Comparison of ENCODE assay signal across 8 mouse cellular contexts in genomic region chr15:85037343-85037690, GRCm38 (mm10). TPM values are rescaled to one million over a fixed set of nuclear protein-coding genes. Genes with fewer than 3 reads are reported as not detected.
DNase-seq lines count a peak whose midpoint lies in the region; ATAC-seq and TF ChIP-seq lines count a peak whose summit lies in the region.

No protein-coding gene starts in this region.

- H3K36me3 ChIP-seq in heart, embryonic 13.5 days = no peaks in the 10 kb centered on the region
- H3K36me3 ChIP-seq in ES-E14 (ENCODE audit: control insufficient read depth, insufficient read depth, low read length, poor library complexity, severe bottlenecking) = no peaks in the 10 kb centered on the region
- H3K36me3 ChIP-seq in forebrain, embryonic 16.5 days (ENCODE audit: control insufficient read depth, insufficient read depth) = no peaks in the 10 kb centered on the region
- no peaks in the 10 kb centered on the region for H3K36me3 ChIP-seq in macrophage (ENCODE audit: inconsistent target)

- no peak overlapping the region; the same call in 1 of the 2 replicates for H3K27ac ChIP-seq in heart, embryonic 13.5 days (replicated peaks)
- H3K27ac ChIP-seq in ES-E14 (ENCODE audit: insufficient read depth, low read depth, low read length, poor library complexity, severe bottlenecking) = no peak overlapping the region
- H3K27ac ChIP-seq in forebrain, embryonic 16.5 days (ENCODE audit: low read length) = no peak overlapping the region
- no peak overlapping the region for H3K27ac ChIP-seq in macrophage

- in situ Hi-C loops in ES-E14 (cut with MboI; ENCODE audit: low sequenced_read_pairs in 2 of 2, unreplicated experiment in 2 of 2) = no loop called here

- no peak for ATAC-seq in heart, embryonic 13.5 days (ENCODE audit: extremely low read depth, insufficient number of reproducible peaks, low FRiP score, low TSS enrichment)
- peak; percentile 3; the same call in 1 of the 2 replicates for ATAC-seq in forebrain, embryonic 16.5 days

- no peaks in the 10 kb centered on the region for H3K9me3 ChIP-seq in heart, embryonic 13.5 days
- H3K9me3 ChIP-seq in ES-E14 (ENCODE audit: control insufficient read depth, insufficient read depth, low read depth, low read length) = no peaks in the 10 kb centered on the region
- no peaks in the 10 kb centered on the region for H3K9me3 ChIP-seq in forebrain, embryonic 16.5 days (ENCODE audit: control insufficient read depth, low read length)

- no peak for DNase-seq in heart, postnatal 25 days (ENCODE audit: low spot score)
- DNase-seq in ES-E14 (ENCODE audit: low read depth, low spot score) = no peak
- no peak for DNase-seq in right cerebral cortex, postnatal 10 days (ENCODE audit: low spot score in 2 of 2)
- DNase-seq in gastrocnemius, postnatal 14 days = no peak
- no peak for DNase-seq in gastrocnemius, postnatal 10 days

- H3K9ac ChIP-seq in heart, embryonic 13.5 days = peak overlapping the region; percentile 91
- peak overlapping the region; percentile 82 for H3K9ac ChIP-seq in ES-E14 (ENCODE audit: insufficient read depth, low read depth, low read length, poor library complexity, severe bottlenecking)
- H3K9ac ChIP-seq in forebrain, embryonic 16.5 days (replicated peaks; ENCODE audit: low read depth, low read length) = peak overlapping the region; percentile 84

- peaks cover 40% of the 10 kb centered on the region for H3K4me1 ChIP-seq in heart, embryonic 13.5 days
- H3K4me1 ChIP-seq in ES-E14 (ENCODE audit: control insufficient read depth in 2 of 2, insufficient read depth in 2 of 2, low read length in 2 of 2, poor library complexity in 1 of 2) = peaks cover 0 to 12% of the 10 kb centered on the region in 2 experiments; a peak in 2 of 4 replicates
- H3K4me1 ChIP-seq in forebrain, embryonic 16.5 days (replicated peaks; ENCODE audit: control insufficient read depth, insufficient read depth, low read length) = peaks cover 39% of the 10 kb centered on the region

- intact Hi-C loops in heart, postnatal 25 days (cut with DNase I) = loop anchor here (5.0 kb wide), 1 partner anchor 50 kb away; the partner anchor contains the start of gene 5031439G07Rik
- intact Hi-C loops in gastrocnemius, postnatal 14 days (cut with DNase I; ENCODE audit: low total_unique reads) = no loop called here

- peak overlapping the region; percentile 90 for H3K4me2 ChIP-seq in heart, embryonic 13.5 days
- peak overlapping the region; percentile 87 for H3K4me2 ChIP-seq in forebrain, embryonic 16.5 days (ENCODE audit: low read length)

- H3K4me3 ChIP-seq in heart, embryonic 13.5 days = peak overlapping the region; percentile 75
- peak overlapping the region; percentile 80 to 89 for H3K4me3 ChIP-seq in ES-E14 (ENCODE audit: insufficient read depth in 1 of 2, low read depth in 1 of 2, low read length in 2 of 2, poor library complexity in 1 of 2, severe bottlenecking in 1 of 2)
- peak overlapping the region; percentile 67 for H3K4me3 ChIP-seq in forebrain, embryonic 16.5 days (replicated peaks; ENCODE audit: low read length)
- H3K4me3 ChIP-seq in macrophage (ENCODE audit: inconsistent target) = peak overlapping the region; percentile 74

- 1% methylated on average over 8 of the region's 8 CpGs for WGBS in heart, embryonic 13.5 days
- 9% methylated on average over 8 of the region's 8 CpGs for WGBS in forebrain, embryonic 16.5 days
- WGBS in macrophage (ENCODE audit: missing documents) = 2% methylated on average over 8 of the region's 8 CpGs

- 0 out of 2 replicates have a peak, but pooled peaks cover 14% of the 10 kb centered on the region for H3K27me3 ChIP-seq in heart, embryonic 13.5 days (replicated peaks)
- peaks cover 3% of the 10 kb centered on the region; the same call in 1 of the 2 replicates for H3K27me3 ChIP-seq in forebrain, embryonic 16.5 days (replicated peaks; ENCODE audit: control insufficient read depth, insufficient read depth, low read length)

- H3K79me2 ChIP-seq in macrophage (ENCODE audit: inconsistent target) = peaks cover 6% of the 10 kb centered on the region; the same call in 1 of the 2 replicates

TF ChIP-seq in ES-E14, 5 proteins besides CTCF, POLR2A, EP300 and RAD21:
- no peak for TF ChIP-seq ZNF384 (IDR thresholded peaks at IDR 0.05; ENCODE audit: low read depth, low read length)
- TF ChIP-seq MAFK (IDR thresholded peaks at IDR 0.05; ENCODE audit: insufficient read depth, low read depth, low read length) = no peak
- TF ChIP-seq CHD2 (IDR thresholded peaks at IDR 0.05; ENCODE audit: low read depth, low read length) = no peak
- no peak for TF ChIP-seq HCFC1 (IDR thresholded peaks at IDR 0.05; ENCODE audit: borderline replicate concordance, insufficient read depth, low read length)
- TF ChIP-seq ZC3H11A (IDR thresholded peaks at IDR 0.05; ENCODE audit: borderline replicate concordance, low read depth, low read length) = no peak

RNA-seq across cellular contexts. Expression of gene Fam118a, which starts 8.6 kb away (rescaled TPM):
- polyA plus RNA-seq in heart, embryonic 13.5 days (2015; fragmentation: Nextera tagmentation; extraction: Ambion mirVana) = 15.6 and 17.0 TPM in 2 replicates
- total RNA-seq in heart, postnatal 25 days (2021) = 1 to 10 TPM; 5.8 to 6.4 TPM
- total RNA-seq in ES-E14 (2012; rRNA removed) = 20.9 and 31.5 TPM in 2 replicates
- 35.3 and 38.9 TPM in 2 replicates for polyA plus RNA-seq in forebrain, embryonic 16.5 days (2015; fragmentation: Nextera tagmentation; extraction: Ambion mirVana)
- total RNA-seq in macrophage (2018; cell fraction: chromatin; rRNA removed) = 10 to 100 TPM in 14 of 26 experiments, 1 to 10 TPM in 12; 1.4 to 27.3 (median 11.3) TPM
- 10 to 100 TPM in 4 of 26 experiments, 1 to 10 TPM in 22; 2.8 to 11.5 (median 7.9) TPM for total RNA-seq in macrophage (2018; cell fraction: cytosol; rRNA removed)
- 10 to 100 TPM in 9 of 26 experiments, 1 to 10 TPM in 17; 2.4 to 20.7 (median 6.3) TPM for total RNA-seq in macrophage (2018; cell fraction: nucleus; rRNA removed)
- polyA plus RNA-seq in macrophage (2018) = 5.4 to 11.3 TPM (median 6.8 TPM) in 3 replicates
- total RNA-seq in gastrocnemius, postnatal 14 days (2021) = 1 to 10 TPM; 5.1 to 5.3 TPM
- 1 to 10 TPM; 7.0 to 7.1 TPM for total RNA-seq in gastrocnemius, postnatal 10 days (2021)

RNA-seq across cellular contexts. Expression of gene Upk3a, which starts 20.4 kb away (rescaled TPM):
- polyA plus RNA-seq in heart, embryonic 13.5 days (2015; fragmentation: Nextera tagmentation; extraction: Ambion mirVana) = 0.13 TPM in 1 of 2 replicates, not detected in the other
- not detected for total RNA-seq in heart, postnatal 25 days (2021)
- 0.18 TPM in 1 of 2 replicates, not detected in the other for total RNA-seq in ES-E14 (2012; rRNA removed)
- polyA plus RNA-seq in forebrain, embryonic 16.5 days (2015; fragmentation: Nextera tagmentation; extraction: Ambion mirVana) = 0.83 and 1.1 TPM in 2 replicates
- total RNA-seq in macrophage (2018; cell fraction: chromatin; rRNA removed) = not detected
- not detected for total RNA-seq in macrophage (2018; cell fraction: cytosol; rRNA removed)
- total RNA-seq in macrophage (2018; cell fraction: nucleus; rRNA removed) = not detected
- polyA plus RNA-seq in macrophage (2018) = not detected in 3 replicates
- not detected for total RNA-seq in gastrocnemius, postnatal 14 days (2021)
- not detected for total RNA-seq in gastrocnemius, postnatal 10 days (2021)

RNA-seq across cellular contexts. Expression of gene 5031439G07Rik, which starts 49.0 kb away (rescaled TPM):
- polyA plus RNA-seq in heart, embryonic 13.5 days (2015; fragmentation: Nextera tagmentation; extraction: Ambion mirVana) = 3.0 and 3.5 TPM in 2 replicates
- total RNA-seq in heart, postnatal 25 days (2021) = 10 to 100 TPM; 20.5 to 21.3 TPM
- 16.0 and 18.4 TPM in 2 replicates for total RNA-seq in ES-E14 (2012; rRNA removed)
- 24.2 and 24.8 TPM in 2 replicates for polyA plus RNA-seq in forebrain, embryonic 16.5 days (2015; fragmentation: Nextera tagmentation; extraction: Ambion mirVana)
- total RNA-seq in macrophage (2018; cell fraction: chromatin; rRNA removed) = 100 to 1,000 TPM in 6 of 26 experiments, 10 to 100 TPM in 20; 15.1 to 153 (median 46.5) TPM
- total RNA-seq in macrophage (2018; cell fraction: cytosol; rRNA removed) = 100 to 1,000 TPM in 21 of 26 experiments, 10 to 100 TPM in 5; 87.5 to 220 (median 133) TPM
- 100 to 1,000 TPM in 10 of 26 experiments, 10 to 100 TPM in 16; 43.1 to 161 (median 92.0) TPM for total RNA-seq in macrophage (2018; cell fraction: nucleus; rRNA removed)
- 96.5 to 136 TPM (median 117 TPM) in 3 replicates for polyA plus RNA-seq in macrophage (2018)
- 10 to 100 TPM; 26.4 to 35.9 TPM for total RNA-seq in gastrocnemius, postnatal 14 days (2021)
- total RNA-seq in gastrocnemius, postnatal 10 days (2021) = 10 to 100 TPM; 23.5 to 27.3 TPM
